Mouse (Mus musculus) ES-Bruce4 (cell line): ENCODE measurements around the gene Zfp568. TPM values are rescaled to one million over a fixed set of nuclear protein-coding genes. Genes with fewer than 3 reads are reported as not detected.

ENCODE experiments used
- H3K27ac ChIP-seq: 2 replicates; pipeline ENCODE4 v1.5.1; 2012; ENCODE audit warnings: low read length, inconsistent platforms; ENCODE audit not compliant: insufficient read depth
- H3K27me3 ChIP-seq: 2 replicates; pipeline ENCODE4 v1.6.1; 2012; ENCODE audit warnings: mild to moderate bottlenecking, low read length, inconsistent platforms; ENCODE audit not compliant: control insufficient read depth, poor library complexity, insufficient read depth, severe bottlenecking
- H3K36me3 ChIP-seq: 2 replicates; pipeline ENCODE4 v1.6.1; 2012; ENCODE audit warnings: inconsistent platforms, mild to moderate bottlenecking, low read length, moderate library complexity; ENCODE audit not compliant: control insufficient read depth, poor library complexity, insufficient read depth, severe bottlenecking
- H3K4me1 ChIP-seq: one replicate; pipeline ENCODE4 v1.8.1; 2011; ENCODE audit warnings: low read length; ENCODE audit not compliant: control insufficient read depth, insufficient read depth
- H3K4me3 ChIP-seq: 2 replicates; pipeline ENCODE4 v1.5.1; 2011; ENCODE audit warnings: low read depth, mild to moderate bottlenecking, low read length
- H3K9ac ChIP-seq: 2 replicates; pipeline ENCODE4 v1.6.1; 2012; ENCODE audit warnings: low read depth, mild to moderate bottlenecking, inconsistent platforms; ENCODE audit not compliant: poor library complexity, severe bottlenecking
- H3K9me3 ChIP-seq: replicated peaks from 2 replicates; pipeline ENCODE4 v1.6.1; 2012; ENCODE audit warnings: mild to moderate bottlenecking, low read length, inconsistent platforms; ENCODE audit not compliant: control insufficient read depth, poor library complexity, insufficient read depth, severe bottlenecking
- CTCF ChIP-seq: IDR thresholded peaks from one replicate; pipeline ENCODE4 v1.8.1; 2011; ENCODE audit warnings: low read depth, low read length
- EP300 ChIP-seq: IDR thresholded peaks from 2 replicates; pipeline ENCODE4 v1.6.1; 2011; ENCODE audit warnings: low read depth, low read length; ENCODE audit not compliant: insufficient read depth
- POLR2A ChIP-seq: IDR thresholded peaks from one replicate; pipeline ENCODE4 v1.8.1; 2011; ENCODE audit warnings: low read length; ENCODE audit not compliant: insufficient read depth
- polyA plus RNA-seq: library from polyadenylated mRNA; stranded (reverse); fragments of >200 nt; gene quantifications from 2 replicates; pipeline ENCODE4 v1.2.4, GENCODE M21; 2011; ENCODE audit warnings: low read depth; ENCODE audit not compliant: missing spikeins, insufficient read depth, insufficient read length

Gene Zfp568
- polyA plus RNA-seq, 1 experiment = 103 TPM

DNA sequence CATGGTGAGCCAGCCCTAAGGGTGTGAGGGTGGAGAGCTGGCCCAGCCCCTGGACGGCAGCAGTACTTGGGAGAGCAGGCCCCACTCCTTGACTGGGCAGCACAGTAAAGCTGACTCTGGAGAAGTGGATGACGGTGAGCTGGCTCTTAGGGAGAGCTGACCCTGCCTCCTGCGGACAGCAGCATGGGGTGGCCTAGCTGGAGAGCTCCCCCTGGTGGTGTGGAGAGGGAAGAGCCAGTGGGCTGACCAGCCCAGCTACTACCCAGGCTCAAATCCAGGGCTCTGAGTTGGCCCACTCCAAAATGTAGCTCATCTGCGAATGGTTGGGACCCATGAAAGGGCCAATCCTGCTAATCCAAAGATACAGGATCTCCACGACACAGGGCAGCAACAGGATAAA lies 80.9 kb downstream of the Zfp568 start:
- H3K27ac ChIP-seq = no peak overlapping the region
- no peak overlapping the region for H3K4me3 ChIP-seq
- no peaks in the 10 kb centered on the region; the same call in 1 of the 2 replicates for H3K36me3 ChIP-seq
- no peaks in the 10 kb centered on the region for H3K27me3 ChIP-seq
- H3K9me3 ChIP-seq = no peaks in the 10 kb centered on the region
- no peaks in the 10 kb centered on the region for H3K4me1 ChIP-seq
- TF ChIP-seq CTCF (peak; percentile 50), POLR2A (no peak)
- H3K9ac ChIP-seq = no peak overlapping the region

DNA sequence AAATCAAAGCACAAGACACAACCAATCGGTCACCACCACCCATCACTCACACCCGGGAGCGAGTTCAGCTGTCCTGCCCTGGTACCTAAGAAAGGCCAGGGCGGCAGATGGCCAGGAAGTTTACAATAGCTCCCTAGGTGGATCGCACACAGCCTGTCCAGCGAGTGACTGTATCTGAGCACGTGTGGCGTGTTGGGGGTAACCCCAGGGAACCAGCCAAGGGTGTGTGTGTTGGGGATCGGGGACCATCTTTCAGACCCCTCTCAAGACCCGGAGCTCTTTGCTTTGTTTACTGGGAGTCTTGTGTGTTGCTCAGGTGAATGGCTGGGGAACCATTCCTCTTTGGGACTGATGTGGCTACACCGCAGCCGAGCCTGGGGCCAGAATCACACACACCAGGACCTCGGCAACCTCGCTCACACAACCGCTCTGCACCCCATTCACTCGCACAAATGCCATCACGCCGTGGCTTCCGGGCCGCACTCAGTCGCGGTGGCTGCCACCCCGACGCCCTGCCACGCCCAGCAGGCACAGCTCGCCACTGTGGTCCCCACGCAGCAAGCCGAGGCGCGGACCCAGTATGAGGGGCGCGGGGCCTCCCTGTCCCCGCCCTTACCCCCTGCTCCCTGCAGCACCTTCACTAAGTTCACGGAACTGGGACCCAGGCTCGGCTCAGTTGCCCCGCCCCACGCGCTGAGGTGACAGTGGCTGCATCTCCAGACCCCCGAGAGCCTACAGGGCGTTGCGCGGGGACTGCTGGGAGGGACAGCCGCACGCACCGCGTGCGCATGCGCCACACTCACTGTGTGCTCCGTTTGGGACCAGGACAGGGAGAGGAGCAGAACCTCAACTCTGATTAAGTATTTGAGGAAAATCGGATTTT lies 88.6 kb downstream of the Zfp568 start, which contains the start of gene Zfp82:
Gene Zfp82 (minus strand): TSS at position 755 of the 883 bp plus-strand sequence.
- H3K27ac ChIP-seq = peak within 1 kb of the TSS; percentile 16
- TF ChIP-seq CTCF (no peak), POLR2A (peak; percentile 86), EP300 (no peak)
- no peaks in the 10 kb centered on the region for H3K27me3 ChIP-seq
- H3K9ac ChIP-seq = peak within 1 kb of the TSS; percentile 41
- peaks cover 1% of the 10 kb centered on the region for H3K36me3 ChIP-seq
- no peaks in the 10 kb centered on the region for H3K4me1 ChIP-seq
- H3K4me3 ChIP-seq = peak within 1 kb of the TSS; percentile 86
- H3K9me3 ChIP-seq = no peaks in the 10 kb centered on the region

Other genes starting within 250 kb of the Zfp568 start
- 7.6 and 7.9 TPM in 2 replicates for gene Zfp84, start 215.4 kb upstream of the Zfp568 start, polyA plus RNA-seq
- 2.3 and 2.4 TPM in 2 replicates for gene Zfp30, start 200.0 kb upstream of the Zfp568 start, polyA plus RNA-seq
- 6.2 and 7.4 TPM in 2 replicates for gene Zfp790, start 167.8 kb upstream of the Zfp568 start, polyA plus RNA-seq
- gene Zfp940, start 130.3 kb upstream of the Zfp568 start, polyA plus RNA-seq = 10.2 and 13.9 TPM in 2 replicates
- 11.4 and 13.4 TPM in 2 replicates for gene Zfp420, start 124.0 kb upstream of the Zfp568 start, polyA plus RNA-seq
- gene Zfp27, start 77.4 kb upstream of the Zfp568 start, polyA plus RNA-seq = 3.7 and 5.0 TPM in 2 replicates
- 10.4 and 10.8 TPM in 2 replicates for gene Zfp383, start 75.7 kb upstream of the Zfp568 start, polyA plus RNA-seq
- gene Zfp74, start 29.9 kb upstream of the Zfp568 start, polyA plus RNA-seq = 19.6 and 19.7 TPM in 2 replicates
- gene Zfp14, start 67.4 kb downstream of the Zfp568 start, polyA plus RNA-seq = 1.2 and 2.8 TPM in 2 replicates
- 13.4 and 15.4 TPM in 2 replicates for gene Zfp82, start 88.9 kb downstream of the Zfp568 start, polyA plus RNA-seq
- gene Gm26920, start 106.5 kb downstream of the Zfp568 start, polyA plus RNA-seq = not detected in 2 replicates
- gene Zfp566, start 106.6 kb downstream of the Zfp568 start, polyA plus RNA-seq = 12.0 and 13.7 TPM in 2 replicates
- gene Zfp260, start 110.8 kb downstream of the Zfp568 start, polyA plus RNA-seq = 60.8 and 63.8 TPM in 2 replicates
- 6.1 and 9.0 TPM in 2 replicates for gene Zfp382, start 138.0 kb downstream of the Zfp568 start, polyA plus RNA-seq
- 44.4 and 46.2 TPM in 2 replicates for gene Zfp146, start 185.8 kb downstream of the Zfp568 start, polyA plus RNA-seq
- 21.7 and 21.8 TPM in 2 replicates for gene Cox7a1, start 200.2 kb downstream of the Zfp568 start, polyA plus RNA-seq
- gene Capns1, start 214.9 kb downstream of the Zfp568 start, polyA plus RNA-seq = 359 and 396 TPM in 2 replicates
- 58.7 and 65.4 TPM in 2 replicates for gene Polr2i, start 248.0 kb downstream of the Zfp568 start, polyA plus RNA-seq
- gene Tbcb, start 248.3 kb downstream of the Zfp568 start, polyA plus RNA-seq = 86.6 and 90.0 TPM in 2 replicates